Mouse (Mus musculus) erythroblast, adult 5-6 weeks (primary cell): Measurements from ENCODE around the gene Crybg1. TPM values are rescaled to one million over a fixed set of nuclear protein-coding genes. Genes with fewer than 3 reads are reported as not detected.
A peak's percentile ranks its signal among the peaks of the same experiment; 100 is the strongest.
"Not testable (repeated sequence)": the region's sequence is repeated elsewhere in the genome, so short reads cannot be mapped to it uniquely, and the experiment has no call there.

ENCODE experiments used
- ATAC-seq: replicated peaks from 2 replicates; pipeline ENCODE4 v1.8.0; 2016; ENCODE audit warnings: moderate number of reproducible peaks, mild to moderate bottlenecking, moderate TSS enrichment, inconsistent platforms; ENCODE audit not compliant: poor library complexity, low FRiP score, severe bottlenecking
- total RNA-seq, 2 experiments: library from RNA; stranded (forward) in 1 of 2; stranded (reverse) in 1 of 2; fragments of 150-400 nt in 1 of 2; fragments of 200-764, 138-1000 nt in 1 of 2; gene quantifications; 2 replicates each; pipeline versions ENCODE4 v1.2.3 to v1.2.4; 2015 to 2017; ENCODE audit warnings: low replicate concordance in 2 of 2

Gene Crybg1
- total RNA-seq, 2 experiments from 2014 or later = 0.58 to 1.5 TPM

GRCm38 (mm10) chr10:43983866-43984265, 164.8 kb downstream of the Crybg1 start:
- ATAC-seq = no peak

- no peak for ATAC-seq
Observed at GRCm38 (mm10) chr10:43983241-43983640, 165.4 kb downstream of the Crybg1 start.

- ATAC-seq = no peak
Observed at GRCm38 (mm10) chr10:43982470-43982869, 166.2 kb downstream of the Crybg1 start.

GRCm38 (mm10) chr10:43980742-43981141, 167.9 kb downstream of the Crybg1 start:
- not testable (repeated sequence) for ATAC-seq

DNA sequence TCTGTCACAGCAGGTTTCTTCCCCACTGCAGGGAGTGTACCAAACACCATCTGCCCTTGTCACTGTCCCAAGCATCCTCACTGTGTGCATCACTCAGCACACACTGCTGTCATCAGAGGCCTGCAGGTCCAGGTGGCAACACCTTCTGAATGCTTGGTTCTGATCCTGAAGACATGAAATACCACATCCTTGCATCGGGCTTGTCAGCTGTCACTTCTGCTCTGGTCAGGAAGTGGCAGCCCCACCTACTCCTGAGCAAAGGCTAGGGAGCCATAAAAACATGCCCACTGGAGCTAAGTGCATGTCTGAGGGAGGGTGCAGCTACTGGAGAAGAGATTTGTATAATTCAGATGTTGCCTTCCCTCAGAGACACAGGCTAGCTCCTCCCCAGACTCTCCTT, 168.6 kb downstream of the Crybg1 start:
- no peak for ATAC-seq

- ATAC-seq = no peak
Observed at GRCm38 (mm10) chr10:43977353-43977752, 171.3 kb downstream of the Crybg1 start.

DNA sequence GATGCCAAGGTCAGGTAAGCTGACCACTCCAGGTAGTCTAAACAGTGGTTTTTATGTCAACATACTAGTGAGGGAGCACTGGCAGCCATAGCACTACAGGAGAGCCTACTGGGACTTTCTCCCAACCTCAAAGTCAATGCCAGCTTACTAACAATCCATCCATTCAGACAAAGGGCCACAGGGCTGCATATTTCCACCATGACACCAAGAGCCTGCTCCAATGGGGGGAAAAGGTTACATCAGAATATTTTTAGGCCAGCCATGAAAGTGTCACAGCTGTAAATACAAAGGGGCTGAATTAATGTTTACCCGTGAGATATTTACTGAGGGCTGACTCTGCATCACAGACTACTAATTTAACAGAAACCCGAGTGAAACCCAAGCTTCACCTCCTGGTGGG, 175.4 kb downstream of the Crybg1 start:
- no peak for ATAC-seq

DNA sequence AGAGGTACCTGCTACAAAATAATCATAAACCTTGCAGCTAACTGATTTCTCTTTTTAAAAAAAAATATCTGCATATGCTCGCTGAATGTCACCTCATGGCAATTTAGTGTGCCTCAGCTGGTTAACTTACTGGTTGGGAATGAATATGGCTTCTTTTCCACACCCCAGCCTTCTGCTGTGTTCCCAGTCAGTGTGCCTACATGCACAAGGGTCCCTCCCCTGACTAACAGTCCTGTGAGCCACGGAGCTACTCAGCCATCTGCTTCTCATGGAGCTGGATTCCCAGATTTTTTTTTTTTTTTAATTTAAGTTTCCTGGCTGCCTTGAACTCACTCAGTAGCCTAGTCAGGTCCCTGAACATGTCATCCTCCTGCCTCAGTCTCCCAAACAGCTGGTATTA, 183.7 kb downstream of the Crybg1 start:
- no peak for ATAC-seq

GRCm38 (mm10) chr10:43953942-43954341, 194.7 kb downstream of the Crybg1 start:
- ATAC-seq = peak; percentile 76

DNA sequence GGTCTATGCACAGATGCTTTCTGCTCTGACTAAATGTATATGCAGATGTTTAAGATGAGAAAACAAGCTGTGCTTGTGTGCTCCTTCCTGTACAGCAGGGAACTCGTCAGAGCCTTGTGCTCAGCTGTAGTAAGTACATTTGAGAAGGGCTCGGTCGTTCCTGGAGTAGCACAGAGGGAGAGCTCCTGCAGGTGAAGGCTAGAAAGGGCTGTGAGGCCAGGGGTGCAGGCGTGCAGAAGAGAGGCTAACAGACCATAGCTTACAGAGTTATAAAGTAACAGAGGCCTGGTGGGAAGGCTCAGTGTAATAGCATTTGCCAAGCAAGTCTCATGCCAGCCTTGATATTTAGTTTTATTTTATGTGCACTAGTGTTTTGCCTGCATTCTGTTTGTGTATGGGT, 203.2 kb downstream of the Crybg1 start:
- no peak for ATAC-seq

- ATAC-seq = no peak
Observed at GRCm38 (mm10) chr10:43943736-43944135, 204.9 kb downstream of the Crybg1 start.

DNA sequence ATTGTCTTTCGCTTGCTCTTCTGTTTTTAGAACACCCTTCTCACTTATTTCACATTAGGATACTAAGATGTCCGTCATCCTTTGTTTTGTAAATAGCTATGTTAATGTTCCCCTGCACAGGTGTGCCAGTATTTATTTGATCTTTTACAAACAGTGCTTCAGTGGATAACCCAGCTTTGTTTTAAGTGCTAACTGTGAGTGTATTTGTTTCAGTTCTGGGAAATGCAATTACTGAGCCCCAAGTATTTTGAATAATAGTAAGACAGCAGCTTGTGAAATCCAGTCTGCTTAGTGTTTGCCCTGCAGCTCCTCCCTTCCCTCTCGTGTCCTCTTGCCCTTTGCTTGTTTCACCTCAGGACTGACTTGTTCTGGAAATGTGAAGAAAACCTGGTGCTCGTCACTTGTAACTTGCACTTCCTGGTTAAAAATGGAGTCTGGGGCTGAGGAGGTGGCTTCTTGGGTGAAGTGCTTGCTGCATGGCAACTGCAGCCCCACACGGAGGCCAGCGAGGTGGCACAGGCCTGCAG, 209.5 kb downstream of the Crybg1 start:
- no peak for ATAC-seq

DNA sequence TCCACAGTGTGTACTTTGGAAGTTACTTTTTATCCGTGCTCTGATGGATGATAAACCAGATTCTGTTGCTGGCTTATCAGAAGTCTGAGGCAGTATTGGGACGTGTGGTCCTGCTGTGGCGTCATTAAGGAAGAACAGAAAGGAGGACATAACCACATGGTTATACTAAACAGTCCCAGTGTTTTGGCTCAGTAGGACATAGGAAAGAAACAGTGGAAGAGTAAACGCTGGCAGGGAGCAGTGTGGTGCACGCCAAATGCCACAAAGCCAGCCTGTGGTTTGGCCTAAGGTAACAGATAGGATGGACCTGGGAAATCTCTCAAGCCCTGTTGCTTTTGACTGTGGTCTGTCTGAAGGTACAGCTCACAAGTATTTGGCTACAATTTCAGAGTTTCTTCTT, 220.1 kb downstream of the Crybg1 start:
- ATAC-seq = no peak

DNA sequence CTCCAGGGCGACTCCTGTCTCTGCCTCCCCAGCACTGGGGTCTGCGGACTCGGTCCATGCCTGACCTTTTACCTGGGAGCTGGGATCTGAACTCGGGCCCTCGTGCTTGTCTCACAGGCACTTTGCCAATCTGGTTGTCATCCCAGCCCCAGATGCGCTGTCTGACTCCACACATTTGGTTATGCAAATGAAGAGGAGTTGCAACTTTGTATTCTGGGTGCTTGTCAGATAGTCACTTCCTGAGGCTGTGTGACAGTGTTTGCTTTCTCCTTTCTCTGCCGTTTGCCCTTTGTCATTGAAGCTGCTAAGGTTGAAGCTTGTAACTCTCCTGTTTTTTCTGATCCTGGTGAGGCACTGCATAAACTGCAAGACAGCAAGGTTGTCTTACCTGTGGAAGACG, 220.9 kb downstream of the Crybg1 start:
- ATAC-seq = no peak

GRCm38 (mm10) chr10:43925776-43926175, 222.9 kb downstream of the Crybg1 start:
- ATAC-seq = not testable (repeated sequence)

DNA sequence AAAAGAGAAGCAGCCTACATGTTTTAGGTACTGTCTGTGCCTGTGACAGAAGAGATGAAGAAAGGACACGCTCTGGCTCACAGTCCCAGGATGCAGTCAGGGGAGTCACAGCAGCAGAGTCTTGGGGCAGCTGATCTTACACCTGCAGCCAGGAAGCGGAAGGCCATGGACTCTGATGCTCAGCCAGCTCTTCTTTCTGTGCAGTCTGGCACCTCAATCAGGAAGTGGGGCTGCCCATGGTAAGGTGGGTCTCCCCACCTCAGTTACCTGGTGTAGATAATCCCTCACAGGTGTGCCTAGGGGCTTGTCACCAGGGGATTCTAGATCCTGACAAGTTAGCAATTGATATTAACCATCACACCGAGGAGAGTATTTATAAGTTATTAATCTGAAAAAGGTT, 225.6 kb downstream of the Crybg1 start:
- ATAC-seq = no peak

DNA sequence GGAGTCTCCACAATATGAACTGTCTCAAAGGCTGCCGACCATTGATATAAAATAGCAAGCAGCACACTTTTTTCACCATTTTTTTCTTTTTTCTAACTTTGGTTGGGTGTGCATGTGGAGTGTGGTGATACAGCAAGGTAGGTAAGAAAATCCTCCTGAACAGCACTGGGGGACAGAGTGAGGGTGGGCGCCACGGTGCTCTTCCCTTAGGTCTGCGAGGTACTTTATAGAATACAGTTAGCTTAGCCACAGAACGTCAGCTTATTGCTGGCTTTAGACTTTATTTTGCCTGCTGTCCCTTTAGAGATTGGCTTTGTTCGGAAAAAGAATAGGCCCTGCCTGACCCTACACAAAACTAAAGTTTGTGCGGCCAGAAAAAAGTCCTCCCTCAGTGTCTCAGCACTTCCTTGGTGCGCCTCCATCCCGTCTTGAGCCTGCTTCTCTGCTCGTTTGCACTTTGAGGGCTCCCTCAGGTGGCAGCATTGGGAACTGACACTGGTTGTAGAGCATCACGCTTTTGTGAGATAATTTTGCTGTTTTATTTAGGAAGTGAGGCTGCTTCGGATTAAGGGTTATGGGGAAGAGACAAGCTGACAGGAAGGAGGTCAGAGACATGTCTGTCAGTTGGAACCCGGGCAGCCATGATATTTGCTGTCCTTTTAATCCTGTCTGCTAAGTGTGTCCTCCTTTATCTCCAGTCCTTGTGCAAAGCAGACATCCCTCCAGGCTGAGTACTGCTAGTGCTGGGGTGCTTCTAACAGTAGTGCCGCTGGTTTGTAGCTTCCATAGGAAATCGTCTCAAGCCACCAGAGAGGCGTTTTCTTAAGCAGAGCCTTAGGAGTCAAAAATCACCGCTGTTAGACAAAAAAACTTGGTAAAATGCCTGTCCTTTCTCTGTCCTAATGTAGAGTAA, 229.7 kb downstream of the Crybg1 start:
- peak; percentile 89 for ATAC-seq

DNA sequence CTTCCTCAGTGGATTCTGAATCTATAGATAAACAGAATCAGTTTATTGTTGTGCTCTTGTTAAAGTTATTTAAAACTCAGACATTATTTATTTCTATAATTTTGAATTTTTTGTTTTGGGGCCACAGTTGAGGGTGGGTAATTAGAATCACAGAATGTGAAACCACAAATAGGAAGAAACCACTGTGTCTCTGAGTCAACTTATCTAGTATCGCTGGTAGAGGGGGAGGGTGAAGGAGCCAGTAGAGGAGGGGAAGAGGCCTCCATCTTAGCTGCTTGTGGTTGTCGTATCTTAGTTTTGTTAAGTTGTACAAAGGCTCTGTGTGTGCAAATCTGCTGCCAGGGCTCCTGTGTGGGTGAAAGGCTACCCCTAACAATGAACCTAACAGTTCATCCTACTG, 231.9 kb downstream of the Crybg1 start:
- ATAC-seq = no peak

GRCm38 (mm10) chr10:43916181-43916580, 232.5 kb downstream of the Crybg1 start:
- ATAC-seq = no peak

- no peak for ATAC-seq
Observed at GRCm38 (mm10) chr10:43912236-43912635, 236.4 kb downstream of the Crybg1 start.

DNA sequence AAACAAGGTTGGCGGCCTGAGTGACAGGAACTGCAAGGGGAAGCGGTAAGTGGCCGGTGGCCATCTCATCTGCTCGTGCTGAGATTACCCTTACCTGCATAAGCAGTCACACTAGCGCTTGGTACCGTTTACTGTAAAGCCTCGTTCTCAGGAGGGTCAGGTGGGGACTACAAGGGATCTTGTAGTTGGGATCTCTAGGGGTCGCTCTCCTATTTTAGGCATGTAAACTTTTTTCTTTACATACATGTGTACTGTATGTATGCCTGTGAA, 237.8 kb downstream of the Crybg1 start:
- no peak for ATAC-seq
